In genomic region chr2:150578603-150579002, GRCm38 (mm10) we compare ENCODE assay signal across 21 mouse cellular contexts. TPM values are rescaled to one million over a fixed set of nuclear protein-coding genes. Genes with fewer than 3 reads are reported as not detected.
DNase-seq lines count a peak whose midpoint lies in the region; ATAC-seq lines count a peak whose summit lies in the region.
"Had no signal": no experiment of that assay in that cellular context is flagged by ENCODE, and none has a peak within 500 bp of the region (broad histone marks: within the 10 kb centered on the region; RNA-seq: fewer than 3 reads in every experiment).

No protein-coding gene starts in this region.

- no peaks in the 10 kb centered on the region for H3K4me1 ChIP-seq in heart, embryonic 10.5 days
- H3K4me1 ChIP-seq in heart, embryonic 11.5 days (ENCODE audit: control insufficient read depth, insufficient read depth, low read length) = no peaks in the 10 kb centered on the region
- H3K4me1 ChIP-seq: embryonic facial prominence, embryonic 10.5 days; limb, embryonic 13.5 days; midbrain, embryonic 13.5 days; neural tube, embryonic 15.5 days had no signal

- no peaks in the 10 kb centered on the region for H3K9me3 ChIP-seq in heart, embryonic 10.5 days
- H3K9me3 ChIP-seq in heart, embryonic 11.5 days (replicated peaks; ENCODE audit: control insufficient read depth, low read length) = no peaks in the 10 kb centered on the region
- H3K9me3 ChIP-seq: embryonic facial prominence, embryonic 10.5 days; limb, embryonic 13.5 days; midbrain, embryonic 13.5 days; neural tube, embryonic 15.5 days had no signal

- H3K9ac ChIP-seq in heart, embryonic 11.5 days (ENCODE audit: low read depth, low read length) = no peak overlapping the region
- H3K9ac ChIP-seq: limb, embryonic 13.5 days; liver, embryonic 14.5 days; midbrain, embryonic 13.5 days; neural tube, embryonic 15.5 days had no signal

- peak; percentile 46 for DNase-seq in heart, embryonic 10.5 days (ENCODE audit: low spot score)
- DNase-seq in CD4-positive, CD25-positive, alpha-beta regulatory T cell, adult 2 months (ENCODE audit: low read depth, low spot score) = peak; percentile 74
- peak; percentile 65 for DNase-seq in thymus, postnatal 14 days
- no peak for DNase-seq in layer of hippocampus, postnatal 36 days
- no peak for DNase-seq in kidney, postnatal 4 days
- DNase-seq: adrenal gland, adult 2 months; cerebellum, adult 2 months; kidney, adult 11 months had no signal

- no peak overlapping the region for H3K4me2 ChIP-seq in heart, embryonic 11.5 days
- H3K4me2 ChIP-seq: limb, embryonic 13.5 days; midbrain, embryonic 13.5 days; neural tube, embryonic 15.5 days had no signal

- H3K4me3 ChIP-seq in heart, embryonic 10.5 days = no peak overlapping the region
- H3K4me3 ChIP-seq in heart, embryonic 11.5 days (ENCODE audit: low read depth, low read length) = no peak overlapping the region
- H3K4me3 ChIP-seq: embryonic facial prominence, embryonic 10.5 days; left cerebral cortex, adult 2 months; limb, embryonic 13.5 days; midbrain, embryonic 13.5 days; neural tube, embryonic 15.5 days had no signal

- no peaks in the 10 kb centered on the region for H3K27me3 ChIP-seq in heart, embryonic 10.5 days (ENCODE audit: insufficient read depth, poor library complexity, severe bottlenecking)
- no peaks in the 10 kb centered on the region for H3K27me3 ChIP-seq in heart, embryonic 11.5 days (ENCODE audit: control insufficient read depth, insufficient read depth, low read length)
- H3K27me3 ChIP-seq: limb, embryonic 13.5 days; midbrain, embryonic 13.5 days; neural tube, embryonic 15.5 days had no signal

- H3K36me3 ChIP-seq in heart, embryonic 10.5 days = peaks cover 6% of the 10 kb centered on the region; the same call in 1 of the 2 replicates
- no peaks in the 10 kb centered on the region for H3K36me3 ChIP-seq in heart, embryonic 11.5 days (ENCODE audit: control insufficient read depth, insufficient read depth, low read length)

- no peak for ATAC-seq in heart, embryonic 11.5 days (replicated peaks; ENCODE audit: insufficient number of reproducible peaks, low FRiP score, low TSS enrichment)
- peak; percentile 47 for ATAC-seq in megakaryocyte, adult 5-6 weeks (ENCODE audit: poor library complexity, severe bottlenecking)
- no peak for ATAC-seq in monocyte, adult 5-6 weeks (replicated peaks; ENCODE audit: insufficient number of reproducible peaks, low FRiP score, low TSS enrichment, poor library complexity, severe bottlenecking)
- ATAC-seq: hindbrain, embryonic 16.5 days; midbrain, embryonic 13.5 days had no signal

- H3K27ac ChIP-seq in heart, embryonic 10.5 days = no peak overlapping the region
- no peak overlapping the region for H3K27ac ChIP-seq in heart, embryonic 11.5 days (ENCODE audit: low read depth, low read length)
- H3K27ac ChIP-seq: embryonic facial prominence, embryonic 10.5 days; kidney, postnatal 0 days; left cerebral cortex, adult 2 months; limb, embryonic 13.5 days; liver, embryonic 14.5 days; midbrain, embryonic 13.5 days; neural tube, embryonic 15.5 days had no signal

- WGBS in heart, embryonic 10.5 days = 86% methylated on average over 5 of the region's 5 CpGs
- WGBS in heart, embryonic 11.5 days (ENCODE audit: insufficient replicate concordance) = 75% methylated on average over 5 of the region's 5 CpGs

RNA-seq across cellular contexts. Expression of gene Cst7, which starts 8.4 kb away (rescaled TPM):
- 0.15 and 0.58 TPM in 2 replicates for polyA plus RNA-seq in heart, embryonic 10.5 days (2016; fragmentation: Nextera tagmentation; extraction: Ambion mirVana)
- 0.38 and 0.59 TPM in 2 replicates for polyA plus RNA-seq in heart, embryonic 11.5 days (2014; fragmentation: Nextera tagmentation; extraction: Ambion mirVana)
- 36.9 and 41.1 TPM in 2 replicates for total RNA-seq in megakaryocyte, adult 5-6 weeks (2015)
- 24.5 and 39.6 TPM in 2 replicates for total RNA-seq in megakaryocyte, adult 5-6 weeks (2017)
- not detected for total RNA-seq in layer of hippocampus, postnatal 36 days (2021)
- 51.6 to 155 TPM (median 65.2 TPM) in 3 replicates for total RNA-seq in monocyte, adult 5-6 weeks (2017)
- total RNA-seq: adrenal gland, adult 2 months; gastrocnemius, adult 18-20 months; left cerebral cortex, adult 2 months had no signal
- polyA plus RNA-seq: cerebellum, adult 2 months; embryonic facial prominence, embryonic 10.5 days; heart, embryonic 14.5 days had no signal

RNA-seq across cellular contexts. Expression of gene Apmap, which starts 29.8 kb away (rescaled TPM):
- 32.8 and 34.2 TPM in 2 replicates for polyA plus RNA-seq in heart, embryonic 10.5 days (2016; fragmentation: Nextera tagmentation; extraction: Ambion mirVana)
- 31.1 and 35.2 TPM in 2 replicates for polyA plus RNA-seq in heart, embryonic 11.5 days (2014; fragmentation: Nextera tagmentation; extraction: Ambion mirVana)
- 22.2 and 25.1 TPM in 2 replicates for total RNA-seq in megakaryocyte, adult 5-6 weeks (2015)
- total RNA-seq in megakaryocyte, adult 5-6 weeks (2017) = 39.1 and 39.8 TPM in 2 replicates
- 10 to 100 TPM; 49.4 to 58.6 TPM for total RNA-seq in layer of hippocampus, postnatal 36 days (2021)
- 47.1 to 62.5 TPM (median 55.9 TPM) in 3 replicates for total RNA-seq in monocyte, adult 5-6 weeks (2017)

Comparison
In these comparisons a context has a peak if more than half of its experiments do, and no peak if none do; other contexts are left out.
1. DNase-seq: peak in heart, embryonic 10.5 days (single experiment), CD4-positive, CD25-positive, alpha-beta regulatory T cell, adult 2 months (single experiment) and thymus, postnatal 14 days (single experiment); none in layer of hippocampus, postnatal 36 days (0 of 2) and kidney, postnatal 4 days (0 of 2).
2. RNA of gene Cst7, which starts 8.4 kb away (total RNA-seq): 51.6 to 155 TPM in monocyte, adult 5-6 weeks and 24.5 to 41.1 TPM in megakaryocyte, adult 5-6 weeks; not detected in layer of hippocampus, postnatal 36 days; every median in the first group is over 10 times any median in the second.